ENCODE assay signal across 30 mouse cellular contexts in the genomic region with DNA sequence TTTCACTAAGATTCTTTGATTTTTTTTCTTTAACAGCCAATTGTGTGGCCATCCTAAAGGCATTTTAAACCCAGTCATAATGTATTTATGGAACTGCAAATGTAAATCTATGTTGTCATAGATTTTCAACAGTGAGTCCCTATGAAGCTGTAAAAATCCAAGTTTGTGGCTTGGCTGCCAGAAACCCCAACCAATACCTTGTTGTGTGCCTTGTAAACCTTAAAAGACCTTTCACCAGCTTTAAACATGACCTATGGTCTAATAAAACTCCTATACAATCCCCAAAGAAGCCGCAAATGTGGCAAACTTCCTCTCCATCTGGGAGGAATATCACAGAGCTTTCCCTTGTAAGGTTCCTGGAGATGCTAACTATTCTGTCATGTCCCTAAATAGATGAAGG.
"Had no signal": no experiment of that assay in that cellular context is flagged by ENCODE, and none has a peak within 500 bp of the region (broad histone marks: within the 10 kb centered on the region; RNA-seq: fewer than 3 reads in every experiment).

No protein-coding gene starts in this region.

- H3K4me2 ChIP-seq: limb, embryonic 12.5 days; limb, embryonic 15.5 days; liver, embryonic 11.5 days; liver, embryonic 12.5 days; liver, embryonic 13.5 days; liver, embryonic 15.5 days; lung, embryonic 14.5 days; lung, embryonic 15.5 days; midbrain, embryonic 12.5 days; midbrain, embryonic 13.5 days; midbrain, embryonic 15.5 days; neural tube, embryonic 12.5 days had no signal

- H3K27ac ChIP-seq: left cerebral cortex, adult 2 months; limb, embryonic 12.5 days; limb, embryonic 15.5 days; liver, embryonic 12.5 days; liver, embryonic 13.5 days; liver, embryonic 14.5 days; liver, embryonic 15.5 days; lung, embryonic 15.5 days; macrophage; midbrain, embryonic 10.5 days; midbrain, embryonic 12.5 days; midbrain, embryonic 13.5 days; midbrain, embryonic 15.5 days; neural tube, embryonic 12.5 days had no signal

- DNase-seq: left cerebral cortex, postnatal 4 days; liver; liver, embryonic 13.5 days; liver, postnatal 0 days; lung, adult 18-20 months; lung, adult 2 months; lung, postnatal 10 days; lung, postnatal 14 days; lung, postnatal 36 days; lung, postnatal 4 days; midbrain, embryonic 14.5 days had no signal

- H3K4me3 ChIP-seq: left cerebral cortex, adult 2 months; limb, embryonic 12.5 days; limb, embryonic 15.5 days; liver, embryonic 12.5 days; liver, embryonic 13.5 days; liver, embryonic 15.5 days; lung, embryonic 15.5 days; megakaryocyte, embryonic 14.5 days; midbrain, embryonic 10.5 days; midbrain, embryonic 12.5 days; midbrain, embryonic 13.5 days; midbrain, embryonic 15.5 days; myocyte; neural tube, embryonic 12.5 days had no signal

- H3K9ac ChIP-seq: limb, embryonic 12.5 days; limb, embryonic 15.5 days; liver, embryonic 12.5 days; liver, embryonic 13.5 days; liver, embryonic 14.5 days; liver, embryonic 15.5 days; liver, postnatal 0 days; lung, embryonic 14.5 days; lung, embryonic 15.5 days; midbrain, embryonic 12.5 days; midbrain, embryonic 13.5 days; midbrain, embryonic 15.5 days; neural tube, embryonic 12.5 days had no signal

- H3K27me3 ChIP-seq: liver, embryonic 12.5 days; liver, embryonic 13.5 days; liver, embryonic 15.5 days; lung, embryonic 15.5 days; megakaryocyte, embryonic 14.5 days; midbrain, embryonic 12.5 days; midbrain, embryonic 13.5 days; midbrain, embryonic 15.5 days; neural tube, embryonic 12.5 days had no signal

- ATAC-seq: liver, embryonic 12.5 days; liver, postnatal 0 days; lung, postnatal 0 days; midbrain, embryonic 13.5 days; midbrain, embryonic 15.5 days; midbrain, embryonic 16.5 days had no signal

- H3K9me3 ChIP-seq: limb, embryonic 12.5 days; limb, embryonic 15.5 days; liver, embryonic 12.5 days; liver, embryonic 13.5 days; liver, embryonic 15.5 days; lung, embryonic 15.5 days; midbrain, embryonic 10.5 days; midbrain, embryonic 12.5 days; midbrain, embryonic 13.5 days; midbrain, embryonic 15.5 days; neural tube, embryonic 12.5 days had no signal

- H3K4me1 ChIP-seq: limb, embryonic 12.5 days; liver, embryonic 12.5 days; liver, embryonic 13.5 days; liver, embryonic 15.5 days; lung, embryonic 15.5 days; megakaryocyte, embryonic 14.5 days; midbrain, embryonic 10.5 days; midbrain, embryonic 12.5 days; midbrain, embryonic 13.5 days; midbrain, embryonic 15.5 days; neural tube, embryonic 12.5 days had no signal

- H3K36me3 ChIP-seq: limb, embryonic 12.5 days; limb, embryonic 15.5 days; liver, embryonic 12.5 days; liver, embryonic 13.5 days; liver, embryonic 15.5 days; lung, embryonic 15.5 days; midbrain, embryonic 10.5 days; midbrain, embryonic 12.5 days; midbrain, embryonic 13.5 days; midbrain, embryonic 15.5 days; neural tube, embryonic 12.5 days had no signal
